Mouse (Mus musculus) heart, embryonic 15.5 days (tissue): ENCODE measurements at regions not wholly inside any gene's neighbourhood (a gene's known extent, or its start where the extent isn't known, plus 50 kb on each side); places are given as distances from the start of the nearest gene placed in this dataset.

Experiments used
- ATAC-seq: fragments of 200-750 bp; cut with Nextera tagmentation; replicated peaks from 2 replicates; pipeline ENCODE4 v1.8.0; 2017; ENCODE audit warnings: low read depth, moderate TSS enrichment; ENCODE audit not compliant: insufficient number of reproducible peaks, insufficient read depth, low FRiP score
- H3K27ac ChIP-seq: fragments of 300-500 bp; sonication (generic); 2 replicates; pipeline ENCODE4 v1.5.1; 2015; ENCODE audit warnings: mild to moderate bottlenecking, inconsistent platforms
- H3K27me3 ChIP-seq: fragments of 300-500 bp; sonication (generic); 2 replicates; pipeline ENCODE4 v1.6.1; 2015; ENCODE audit warnings: inconsistent platforms
- H3K36me3 ChIP-seq: fragments of 300-500 bp; sonication (generic); 2 replicates; pipeline ENCODE4 v1.6.1; 2015; ENCODE audit warnings: mild to moderate bottlenecking, inconsistent platforms
- H3K4me1 ChIP-seq: fragments of 300-500 bp; sonication (generic); replicated peaks from 2 replicates; pipeline ENCODE4 v1.6.1; 2015; ENCODE audit warnings: inconsistent platforms
- H3K4me2 ChIP-seq: fragments of 300-500 bp; sonication (generic); 2 replicates; pipeline ENCODE4 v1.6.1; 2015; ENCODE audit warnings: inconsistent platforms, mild to moderate bottlenecking, moderate library complexity
- H3K4me3 ChIP-seq: fragments of 300-500 bp; sonication (generic); 2 replicates; pipeline ENCODE4 v1.5.1; 2015; ENCODE audit warnings: mild to moderate bottlenecking, inconsistent platforms
- H3K9ac ChIP-seq: fragments of 300-500 bp; sonication (generic); 2 replicates; pipeline ENCODE4 v1.6.1; 2015; ENCODE audit warnings: mild to moderate bottlenecking, inconsistent platforms
- H3K9me3 ChIP-seq: fragments of 300-500 bp; sonication (generic); replicated peaks from 2 replicates; pipeline ENCODE4 v1.6.1; 2016; ENCODE audit warnings: inconsistent platforms
- WGBS: fragments of 180-500 bp; shearing (Covaris S2); methylation state at CpG from one replicate; pipeline ENCODE4 v1.1.7; 2015; ENCODE audit warnings: mixed read lengths; 5-methylcytosine and 5-hydroxymethylcytosine counted together

GRCm38 (mm10) chr17:9873695-9874094 is 204.2 kb upstream of the Pabpc6 start:
- Histone ChIP-seq H3K27me3 (no peaks in the 10 kb centered on the region), H3K36me3 (no peaks in the 10 kb centered on the region), H3K27ac (no peak overlapping the region), H3K4me1 (peaks cover 11% of the 10 kb centered on the region), H3K9me3 (no peaks in the 10 kb centered on the region), H3K4me3 (no peak overlapping the region), H3K9ac (no peak overlapping the region), H3K4me2 (no peak overlapping the region)
- no peak for ATAC-seq
- WGBS: 59% methylated on average over 10 of the region's 10 CpGs

DNA sequence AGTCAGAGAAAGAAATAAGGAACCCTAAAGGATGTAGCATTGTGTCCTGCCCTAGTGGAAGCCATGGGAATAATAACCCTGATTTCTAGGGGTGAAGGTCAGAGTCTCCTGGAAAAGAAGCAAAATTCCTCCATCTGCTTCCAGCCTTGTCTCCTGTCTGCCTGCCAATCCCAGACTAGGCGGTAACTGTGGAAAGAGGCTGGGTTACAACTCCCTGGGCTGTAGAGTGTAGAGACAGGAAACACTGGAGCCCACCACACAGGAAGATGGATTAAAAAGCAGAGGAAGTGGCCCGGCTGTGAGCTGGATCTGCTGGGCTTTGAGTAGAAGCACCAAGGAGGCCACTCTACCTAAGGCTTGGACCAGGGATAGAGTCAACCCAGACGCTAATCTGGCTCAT is 200.7 kb upstream of the Pabpc6 start:
- Histone ChIP-seq H3K9ac (no peak overlapping the region), H3K27ac (no peak overlapping the region), H3K36me3 (no peaks in the 10 kb centered on the region), H3K4me3 (no peak overlapping the region), H3K27me3 (no peaks in the 10 kb centered on the region), H3K4me1 (peaks cover 11% of the 10 kb centered on the region), H3K9me3 (no peaks in the 10 kb centered on the region), H3K4me2 (no peak overlapping the region)
- no peak for ATAC-seq
- WGBS: 61% methylated on average over 3 of the region's 3 CpGs

GRCm38 (mm10) chr17:9868747-9869281 is 199.3 kb upstream of the Pabpc6 start:
- H3K9me3 ChIP-seq: no peaks in the 10 kb centered on the region
- ATAC-seq: no peak
- 74% methylated on average over 11 of the region's 11 CpGs for WGBS
- peaks cover 14% of the 10 kb centered on the region for H3K4me1 ChIP-seq
- H3K9ac ChIP-seq: no peak overlapping the region
- no peaks in the 10 kb centered on the region for H3K27me3 ChIP-seq
- H3K27ac ChIP-seq: no peak overlapping the region
- H3K36me3 ChIP-seq: no peaks in the 10 kb centered on the region
- no peak overlapping the region for H3K4me2 ChIP-seq
- H3K4me3 ChIP-seq: no peak overlapping the region

DNA sequence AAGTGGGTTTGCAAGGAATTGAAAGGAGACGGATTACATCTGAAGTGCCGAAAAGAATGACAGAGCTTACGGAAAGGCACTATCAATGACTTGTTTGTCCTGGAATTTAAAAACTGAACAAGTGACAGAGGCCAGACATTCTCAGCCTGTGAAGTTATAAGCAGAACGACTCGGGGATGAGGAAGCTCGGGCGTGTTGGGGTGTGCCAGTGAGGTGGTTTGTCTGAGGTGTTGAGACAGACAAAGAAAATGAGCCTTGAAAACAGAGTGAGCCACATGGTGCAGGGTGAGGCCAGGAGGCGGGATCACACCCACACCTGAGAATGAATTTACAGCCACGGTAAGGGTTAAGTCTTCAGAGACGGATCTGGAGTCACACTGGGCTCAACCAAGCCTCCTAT is 194.7 kb upstream of the Pabpc6 start:
- no peaks in the 10 kb centered on the region for H3K27me3 ChIP-seq
- no peak for ATAC-seq
- peak overlapping the region; percentile 26; the same call in 1 of the 2 replicates for H3K4me2 ChIP-seq
- 32% methylated on average over 10 of the region's 10 CpGs for WGBS
- H3K4me1 ChIP-seq: 0 out of 2 replicates have a peak, but pooled peaks cover 5% of the 10 kb centered on the region
- no peak overlapping the region for H3K9ac ChIP-seq
- H3K9me3 ChIP-seq: no peaks in the 10 kb centered on the region
- no peaks in the 10 kb centered on the region for H3K36me3 ChIP-seq
- H3K4me3 ChIP-seq: 0 out of 2 replicates have a peak overlapping the region, but pooled peaks have one; percentile 5
- H3K27ac ChIP-seq: no peak overlapping the region

DNA sequence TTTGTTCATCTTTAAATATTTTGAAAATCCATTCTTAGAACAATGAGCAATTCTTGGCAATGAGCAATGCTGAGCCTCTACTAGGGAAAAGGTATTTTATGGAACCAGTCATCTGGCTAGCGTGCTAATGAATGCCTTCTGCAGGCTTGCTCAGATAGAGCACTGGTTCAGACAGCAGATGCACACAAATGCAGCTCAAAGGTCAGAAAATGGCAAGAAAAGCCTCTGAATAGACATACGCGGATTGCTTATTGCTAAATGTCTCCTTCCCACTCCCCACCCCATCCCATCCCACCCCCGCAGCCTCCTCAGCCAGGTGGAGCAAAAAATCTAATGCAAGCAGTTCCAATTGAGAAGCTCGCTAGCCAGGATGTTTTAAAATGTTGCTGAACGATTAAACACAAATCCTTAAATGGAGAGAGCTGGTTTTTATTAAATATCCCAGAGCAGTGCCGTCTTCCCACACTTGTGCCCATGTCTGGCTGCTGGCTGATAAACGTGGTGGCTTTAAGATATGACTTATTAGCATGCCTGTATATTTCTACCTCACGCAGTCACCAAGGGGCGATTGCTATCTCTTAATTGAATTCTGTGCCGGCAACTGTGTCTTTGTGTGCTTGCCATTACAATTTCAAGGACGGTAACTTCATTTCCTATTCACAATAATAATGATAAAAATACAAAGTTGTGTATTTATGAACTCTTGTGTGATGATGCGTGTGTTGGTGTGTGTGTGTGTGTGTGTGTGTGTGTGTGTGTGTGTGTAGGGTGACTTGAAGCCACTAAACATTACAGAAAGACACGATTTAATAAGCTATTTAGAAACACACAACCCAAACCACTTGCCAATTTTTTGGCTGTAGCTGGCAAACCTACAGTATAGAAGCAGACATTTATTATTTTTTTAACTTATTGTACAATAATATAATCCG is 192.7 kb upstream of the Pabpc6 start:
- H3K9ac ChIP-seq: no peak overlapping the region
- H3K27me3 ChIP-seq: no peaks in the 10 kb centered on the region
- no peak overlapping the region for H3K27ac ChIP-seq
- no peaks in the 10 kb centered on the region for H3K9me3 ChIP-seq
- no peaks in the 10 kb centered on the region for H3K36me3 ChIP-seq
- H3K4me3 ChIP-seq: no peak overlapping the region
- 73% methylated on average over 15 of the region's 15 CpGs for WGBS
- H3K4me2 ChIP-seq: no peak overlapping the region
- 0 out of 2 replicates have a peak, but pooled peaks cover 5% of the 10 kb centered on the region for H3K4me1 ChIP-seq
- no peak for ATAC-seq

GRCm38 (mm10) chr17:9861346-9861745 is 191.8 kb upstream of the Pabpc6 start:
- 0 out of 2 replicates have a peak, but pooled peaks cover 5% of the 10 kb centered on the region for H3K4me1 ChIP-seq
- no peaks in the 10 kb centered on the region for H3K27me3 ChIP-seq
- H3K36me3 ChIP-seq: no peaks in the 10 kb centered on the region
- H3K27ac ChIP-seq: no peak overlapping the region
- no peak overlapping the region for H3K4me2 ChIP-seq
- no peak overlapping the region for H3K4me3 ChIP-seq
- 71% methylated on average over 6 of the region's 6 CpGs for WGBS
- no peak for ATAC-seq
- H3K9ac ChIP-seq: no peak overlapping the region
- no peaks in the 10 kb centered on the region for H3K9me3 ChIP-seq

DNA sequence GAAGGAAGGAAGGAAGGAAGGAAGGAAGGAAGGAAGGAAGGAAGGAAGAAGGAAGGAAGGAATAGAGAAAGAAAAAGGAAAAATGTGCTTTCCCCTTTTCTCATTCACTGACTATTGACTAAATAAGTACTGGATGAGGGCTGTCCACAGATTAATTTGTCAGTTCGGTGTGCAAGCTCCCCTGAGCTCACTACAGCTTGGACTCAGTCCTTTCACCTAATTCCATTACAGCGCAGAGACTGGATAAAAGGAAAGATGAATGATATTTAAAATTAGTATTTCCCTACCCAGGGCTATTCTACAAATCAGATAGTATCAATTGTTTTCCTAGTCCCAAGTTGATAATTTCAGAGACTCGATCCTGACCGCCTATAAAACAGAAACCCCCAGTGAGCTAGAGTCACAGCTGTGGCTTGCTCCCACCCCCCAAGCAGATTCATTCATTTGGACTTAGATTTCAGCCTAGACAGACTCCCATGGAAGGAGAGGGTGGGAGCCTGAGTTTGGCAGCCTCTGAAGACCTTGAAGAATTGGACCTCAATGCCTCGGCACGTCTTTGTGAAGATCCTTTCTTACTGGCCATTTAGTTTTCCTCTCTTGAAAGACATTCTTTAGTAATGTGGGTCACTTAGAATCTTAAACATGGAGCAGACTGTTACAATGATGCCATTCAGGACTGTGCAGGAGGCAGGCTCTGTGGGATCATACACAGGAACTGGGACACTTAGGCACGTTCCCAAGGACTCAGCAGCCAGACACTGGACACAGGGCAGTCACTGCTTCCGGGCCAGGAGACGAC is 179.2 kb upstream of the Pabpc6 start:
- no peaks in the 10 kb centered on the region for H3K27me3 ChIP-seq

DNA sequence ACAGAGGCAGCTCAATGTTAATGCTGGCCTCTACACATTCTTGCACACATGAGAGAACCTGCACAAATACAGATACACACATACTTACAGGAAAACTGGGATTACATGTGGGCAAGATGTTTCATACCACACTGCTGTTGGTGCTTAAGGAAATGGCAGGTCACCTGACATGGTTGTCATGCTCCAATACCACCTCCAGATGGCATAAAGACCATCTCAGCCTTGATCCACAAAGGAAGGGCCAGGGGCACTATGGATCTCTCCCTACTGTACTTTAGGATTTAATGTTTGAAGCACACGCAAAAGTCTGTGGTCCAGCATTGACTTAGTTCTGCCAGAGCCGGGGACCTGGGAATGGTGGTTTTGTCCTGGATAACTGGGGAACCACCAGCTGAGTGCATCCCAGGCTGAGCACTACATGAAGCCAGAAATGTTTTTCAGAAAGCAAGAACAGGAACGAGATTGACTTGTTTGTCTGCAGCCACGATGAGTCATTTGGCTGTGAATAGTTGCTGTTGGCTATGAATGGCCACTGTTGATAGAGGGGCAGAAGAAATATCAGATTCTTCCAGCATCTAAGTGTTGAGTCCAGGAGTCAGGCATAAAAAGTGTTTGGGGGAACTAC is 176.0 kb upstream of the Pabpc6 start:
- no peak overlapping the region for H3K9ac ChIP-seq
- H3K4me1 ChIP-seq: 0 out of 2 replicates have a peak, but pooled peaks cover 3% of the 10 kb centered on the region
- no peak overlapping the region for H3K4me2 ChIP-seq
- no peak for ATAC-seq
- H3K36me3 ChIP-seq: no peaks in the 10 kb centered on the region
- no peak overlapping the region for H3K27ac ChIP-seq
- H3K27me3 ChIP-seq: no peaks in the 10 kb centered on the region
- no peak overlapping the region for H3K4me3 ChIP-seq
- WGBS: 48% methylated on average over 4 of the region's 4 CpGs
- H3K9me3 ChIP-seq: no peaks in the 10 kb centered on the region

More for the DNA sequence above, 179.2 kb upstream of the Pabpc6 start:
- Histone ChIP-seq H3K4me3 (no peak overlapping the region), H3K9ac (no peak overlapping the region), H3K27ac (no peak overlapping the region), H3K4me2 (no peak overlapping the region), H3K9me3 (no peaks in the 10 kb centered on the region), H3K4me1 (0 out of 2 replicates have a peak, but pooled peaks cover 3% of the 10 kb centered on the region), H3K36me3 (no peaks in the 10 kb centered on the region)
- 64% methylated on average over 9 of the region's 9 CpGs for WGBS
- ATAC-seq: no peak

DNA sequence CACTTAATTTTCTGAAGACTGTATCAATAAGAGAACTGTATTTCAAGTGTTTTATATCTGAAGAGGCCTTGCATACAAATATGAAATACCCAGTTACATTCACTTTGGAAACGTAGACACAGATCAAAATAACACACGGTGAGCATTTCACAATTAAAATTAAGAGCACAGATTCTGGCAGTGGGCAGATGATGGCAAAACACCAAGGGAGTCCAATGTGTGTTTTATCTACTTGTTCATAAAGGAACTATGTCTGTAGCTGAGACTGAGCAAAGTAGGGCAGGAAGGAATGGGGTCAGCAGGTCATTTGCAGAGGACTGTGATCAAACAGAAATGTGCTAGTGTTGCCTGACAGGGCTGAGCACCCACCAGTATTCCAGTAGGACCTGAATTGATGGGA is 171.6 kb upstream of the Pabpc6 start:
- H3K9ac ChIP-seq: no peak overlapping the region
- no peak overlapping the region for H3K4me2 ChIP-seq
- H3K4me3 ChIP-seq: no peak overlapping the region
- ATAC-seq: no peak
- H3K9me3 ChIP-seq: no peaks in the 10 kb centered on the region
- no peaks in the 10 kb centered on the region for H3K27me3 ChIP-seq
- H3K36me3 ChIP-seq: no peaks in the 10 kb centered on the region
- peaks cover 14% of the 10 kb centered on the region for H3K4me1 ChIP-seq
- WGBS: 68% methylated on average over 2 of the region's 2 CpGs
- H3K27ac ChIP-seq: no peak overlapping the region

DNA sequence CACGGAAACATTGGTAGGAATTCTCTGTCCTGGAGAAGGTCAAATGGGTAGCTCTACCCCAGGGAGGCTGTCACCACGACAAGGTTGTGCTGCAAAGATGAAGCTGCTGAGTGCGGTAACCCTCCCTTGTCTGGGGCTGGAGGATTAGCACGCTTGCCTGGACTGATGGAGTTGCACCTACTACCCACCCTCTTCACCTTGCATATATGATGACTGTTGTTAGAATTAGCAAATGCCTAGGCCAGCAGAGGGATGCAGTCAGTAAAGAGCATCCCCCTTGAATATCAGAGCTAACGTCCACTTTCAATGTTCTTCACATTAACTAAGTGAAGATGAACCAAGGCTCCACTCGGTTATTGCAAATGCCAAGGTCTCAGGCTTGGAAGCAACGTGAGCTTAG is 169.7 kb upstream of the Pabpc6 start:
- Histone ChIP-seq H3K9me3 (no peaks in the 10 kb centered on the region), H3K27ac (no peak overlapping the region), H3K9ac (no peak overlapping the region), H3K27me3 (no peaks in the 10 kb centered on the region), H3K4me1 (peaks cover 11% of the 10 kb centered on the region), H3K36me3 (no peaks in the 10 kb centered on the region), H3K4me2 (no peak overlapping the region), H3K4me3 (no peak overlapping the region)
- no peak for ATAC-seq
- WGBS: 58% methylated on average over 7 of the region's 7 CpGs
